Mouse (Mus musculus): Measurements from ENCODE around the gene Rbfox1.

DNA sequence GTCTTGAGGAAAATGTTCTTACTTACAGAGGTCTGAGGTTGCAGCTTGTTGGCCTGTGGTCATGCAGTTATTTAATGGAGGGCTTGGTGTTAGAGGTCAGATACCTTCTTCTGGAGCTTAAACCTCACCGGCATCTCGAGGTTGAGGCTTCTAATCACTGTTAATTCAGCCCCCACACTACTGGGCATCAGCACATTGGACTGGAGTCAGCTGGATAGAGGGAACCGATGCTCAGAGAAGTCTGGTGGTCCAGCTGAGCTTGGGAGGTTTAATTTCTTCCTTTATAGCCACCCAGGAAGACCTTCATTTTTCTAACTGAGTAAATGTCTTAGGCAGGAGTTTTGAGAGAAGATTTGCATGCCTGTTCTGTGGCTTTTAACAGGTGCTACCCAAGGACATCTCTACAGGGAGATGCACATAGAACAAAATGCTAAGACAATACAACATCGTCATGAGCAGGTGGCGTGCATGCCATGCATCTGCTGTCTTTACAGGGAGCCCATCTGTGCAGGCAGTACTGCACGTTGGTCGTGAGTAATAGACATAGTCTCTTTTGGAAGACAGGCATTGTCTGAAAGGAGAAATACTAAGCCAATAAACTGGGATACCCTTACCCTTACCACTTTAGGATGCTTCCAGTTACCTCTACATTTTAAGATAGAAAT lies 199.7 kb downstream of the Rbfox1 start:
- TF ChIP-seq CTCF (IDR thresholded peaks at IDR 0.05; ENCODE audit: control insufficient read depth, insufficient read depth, low read length) (no peak), POLR2A (IDR thresholded peaks at IDR 0.05; ENCODE audit: borderline replicate concordance, control insufficient read depth, low read depth, low read length) (no peak)

Measured in bone marrow, adult 2 months (tissue).